Mouse (Mus musculus) limb, embryonic 15.5 days (tissue): ENCODE results near the gene Pprc1. TPM values are rescaled to one million over a fixed set of nuclear protein-coding genes. Genes with fewer than 3 reads are reported as not detected.

Experiments
- ATAC-seq: fragments of 200-750 bp; cut with Nextera tagmentation; 2 replicates; pipeline ENCODE4 v1.8.0; 2017; ENCODE audit warnings: low read depth, moderate TSS enrichment; ENCODE audit not compliant: insufficient number of reproducible peaks, low FRiP score, low TSS enrichment
- H3K27ac ChIP-seq: fragments of 300-500 bp; sonication (generic); 2 replicates; pipeline ENCODE4 v1.5.1; 2015; ENCODE audit warnings: moderate library complexity, mild to moderate bottlenecking, inconsistent platforms
- H3K27me3 ChIP-seq: fragments of 300-500 bp; sonication (generic); 2 replicates; pipeline ENCODE4 v1.6.1; 2015; ENCODE audit warnings: inconsistent platforms
- H3K36me3 ChIP-seq: fragments of 300-500 bp; sonication (generic); 2 replicates; pipeline ENCODE4 v1.6.1; 2015; ENCODE audit warnings: inconsistent platforms
- H3K4me1 ChIP-seq: fragments of 300-500 bp; sonication (generic); 2 replicates; pipeline ENCODE4 v1.6.1; 2015; ENCODE audit warnings: inconsistent platforms
- H3K4me2 ChIP-seq: fragments of 300-500 bp; sonication (generic); 2 replicates; pipeline ENCODE4 v1.6.1; 2015; ENCODE audit warnings: mild to moderate bottlenecking, inconsistent platforms
- H3K4me3 ChIP-seq: fragments of 300-500 bp; sonication (generic); 2 replicates; pipeline ENCODE4 v1.5.1; 2015; ENCODE audit warnings: mild to moderate bottlenecking, inconsistent platforms
- H3K9ac ChIP-seq: fragments of 300-500 bp; sonication (generic); 2 replicates; pipeline ENCODE4 v1.6.1; 2015; ENCODE audit warnings: inconsistent platforms
- H3K9me3 ChIP-seq: fragments of 300-500 bp; sonication (generic); 2 replicates; pipeline ENCODE4 v1.6.1; 2016; ENCODE audit warnings: inconsistent platforms
- WGBS: fragments of 180-500 bp; shearing (Covaris S2); methylation state at CpG from one replicate; pipeline ENCODE4 v1.1.7; 2015; 5-methylcytosine and 5-hydroxymethylcytosine counted together
- polyA plus RNA-seq: library from polyadenylated mRNA; unstranded; fragments of >200 nt; fragmentation: Nextera tagmentation; extraction: Ambion mirVana; gene quantifications from 2 replicates; pipeline ENCODE4 v1.2.1, GENCODE M21; 2015

Pprc1 gene
- polyA plus RNA-seq, 1 experiment from 2014 or later: 36.8 TPM

GRCm38 (mm10) chr19:46037243-46037924 is 7.3 kb upstream of the Pprc1 start:
- Histone ChIP-seq H3K9ac (no peak overlapping the region), H3K4me3 (peak overlapping the region; percentile 70), H3K9me3 (no peaks in the 10 kb centered on the region), H3K4me2 (peak overlapping the region; percentile 76), H3K36me3 (peaks cover 40% of the 10 kb centered on the region), H3K27ac (peak overlapping the region; percentile 94), H3K4me1 (peaks cover 54% of the 10 kb centered on the region), H3K27me3 (no peaks in the 10 kb centered on the region)
- 30% methylated on average over 6 of the region's 6 CpGs for WGBS
- ATAC-seq: no peak

- Histone ChIP-seq H3K27ac (peak overlapping the region; percentile 94), H3K4me1 (peaks cover 62% of the 10 kb centered on the region), H3K36me3 (peaks cover 32% of the 10 kb centered on the region), H3K4me3 (peak overlapping the region; percentile 70), H3K27me3 (no peaks in the 10 kb centered on the region), H3K9ac (peak overlapping the region; percentile 76), H3K9me3 (no peaks in the 10 kb centered on the region), H3K4me2 (peak overlapping the region; percentile 76)
- 7% methylated on average over 13 of the region's 13 CpGs for WGBS
- no peak for ATAC-seq
Observed at GRCm38 (mm10) chr19:46037925-46038850, 6.5 kb upstream of the Pprc1 start.

GRCm38 (mm10) chr19:46038851-46039260 is 5.8 kb upstream of the Pprc1 start:
- Histone ChIP-seq H3K36me3 (peaks cover 25% of the 10 kb centered on the region), H3K9ac (peak overlapping the region; percentile 76), H3K4me3 (peak overlapping the region; percentile 70), H3K4me1 (peaks cover 69% of the 10 kb centered on the region), H3K27ac (peak overlapping the region; percentile 94), H3K27me3 (no peaks in the 10 kb centered on the region), H3K4me2 (peak overlapping the region; percentile 76), H3K9me3 (no peaks in the 10 kb centered on the region)
- ATAC-seq: no peak
- WGBS: under 1% methylated on average over 17 of the region's 17 CpGs

- no peaks in the 10 kb centered on the region for H3K9me3 ChIP-seq
- peak; percentile 82 for ATAC-seq
- peak overlapping the region; percentile 94 for H3K27ac ChIP-seq
- H3K9ac ChIP-seq: peak overlapping the region; percentile 76
- H3K4me2 ChIP-seq: peak overlapping the region; percentile 76
- 3% methylated on average over 21 of the region's 30 CpGs for WGBS
- H3K27me3 ChIP-seq: no peaks in the 10 kb centered on the region
- H3K4me3 ChIP-seq: peak overlapping the region; percentile 70
- peaks cover 19% of the 10 kb centered on the region for H3K36me3 ChIP-seq
- peaks cover 73% of the 10 kb centered on the region for H3K4me1 ChIP-seq
Observed at GRCm38 (mm10) chr19:46039478-46039877, 5.2 kb upstream of the Pprc1 start.

GRCm38 (mm10) chr19:46040149-46040902 is 4.4 kb upstream of the Pprc1 start:
- H3K4me1 ChIP-seq: peaks cover 73% of the 10 kb centered on the region
- no peaks in the 10 kb centered on the region for H3K9me3 ChIP-seq
- peak overlapping the region; percentile 70 for H3K4me3 ChIP-seq
- no peak for ATAC-seq
- H3K9ac ChIP-seq: peak overlapping the region; percentile 47; the same call in 1 of the 2 replicates
- WGBS: 36% methylated on average over 14 of the region's 14 CpGs
- H3K27me3 ChIP-seq: no peaks in the 10 kb centered on the region
- peak overlapping the region; percentile 94 for H3K27ac ChIP-seq
- H3K4me2 ChIP-seq: peak overlapping the region; percentile 76
- H3K36me3 ChIP-seq: peaks cover 10% of the 10 kb centered on the region

- Histone ChIP-seq H3K9me3 (no peaks in the 10 kb centered on the region), H3K36me3 (no peaks in the 10 kb centered on the region; the same call in 1 of the 2 replicates), H3K4me2 (peak overlapping the region; percentile 82), H3K27me3 (no peaks in the 10 kb centered on the region), H3K4me1 (peaks cover 78% of the 10 kb centered on the region), H3K9ac (0 out of 2 replicates have a peak overlapping the region, but pooled peaks have one; percentile 29), H3K4me3 (peak overlapping the region; percentile 96), H3K27ac (peak overlapping the region; percentile 99)
- WGBS: 16% methylated on average over 7 of the region's 7 CpGs
- ATAC-seq: no peak
Observed at GRCm38 (mm10) chr19:46041299-46041932, 3.3 kb upstream of the Pprc1 start.

- peak; percentile 19; the same call in 1 of the 2 replicates for ATAC-seq
- Histone ChIP-seq H3K27me3 (no peaks in the 10 kb centered on the region), H3K4me3 (peak overlapping the region; percentile 96), H3K9ac (0 out of 2 replicates have a peak overlapping the region, but pooled peaks have one; percentile 29), H3K9me3 (no peaks in the 10 kb centered on the region), H3K4me2 (peak overlapping the region; percentile 82), H3K36me3 (no peaks in the 10 kb centered on the region), H3K27ac (peak overlapping the region; percentile 99), H3K4me1 (peaks cover 76% of the 10 kb centered on the region)
- WGBS: 1% methylated on average over 13 of the region's 14 CpGs
Observed at GRCm38 (mm10) chr19:46041933-46042475, 2.7 kb upstream of the Pprc1 start.

GRCm38 (mm10) chr19:46042476-46043011 is 2.1 kb upstream of the Pprc1 start:
- no peak for ATAC-seq
- Histone ChIP-seq H3K4me1 (peaks cover 71% of the 10 kb centered on the region), H3K9me3 (no peaks in the 10 kb centered on the region), H3K36me3 (no peaks in the 10 kb centered on the region), H3K27me3 (no peaks in the 10 kb centered on the region), H3K27ac (peak overlapping the region; percentile 99), H3K4me3 (peak overlapping the region; percentile 96), H3K4me2 (peak overlapping the region; percentile 82), H3K9ac (0 out of 2 replicates have a peak overlapping the region, but pooled peaks have one; percentile 1)
- WGBS: 3% methylated on average over 6 of the region's 6 CpGs

GRCm38 (mm10) chr19:46043380-46043779 is 1.3 kb upstream of the Pprc1 start:
- Histone ChIP-seq H3K4me3 (peak overlapping the region; percentile 96), H3K27ac (peak overlapping the region; percentile 99), H3K4me2 (peak overlapping the region; percentile 82), H3K4me1 (peaks cover 62% of the 10 kb centered on the region), H3K9me3 (no peaks in the 10 kb centered on the region), H3K27me3 (no peaks in the 10 kb centered on the region), H3K36me3 (no peaks in the 10 kb centered on the region), H3K9ac (no peak overlapping the region)
- no peak for ATAC-seq
- WGBS: 53% methylated on average over 7 of the region's 7 CpGs

- Histone ChIP-seq H3K9me3 (no peaks in the 10 kb centered on the region), H3K4me2 (peak within 1 kb of the TSS; percentile 82), H3K9ac (peak within 1 kb of the TSS; percentile 97), H3K36me3 (no peaks in the 10 kb centered on the region), H3K27me3 (no peaks in the 10 kb centered on the region), H3K4me1 (peaks cover 55% of the 10 kb centered on the region), H3K4me3 (peak within 1 kb of the TSS; percentile 96), H3K27ac (peak within 1 kb of the TSS; percentile 99)
- peak; percentile 73 for ATAC-seq
- WGBS: 1% methylated on average over 82 of the region's 84 CpGs
Observed at GRCm38 (mm10) chr19:46044993-46045695, 458 bp downstream of the Pprc1 start, which contains the start of gene Ldb1. Gene Ldb1 (minus strand): TSS chr19:46045214.
